Mouse (Mus musculus): Measurements from ENCODE around the gene Iqca.

Iqca gene

GRCm38 (mm10) chr1:90132402-90132801 lies 20.8 kb downstream of the Iqca start:
- DNase-seq (ENCODE audit: low spot score in 2 of 2): no peak

DNA sequence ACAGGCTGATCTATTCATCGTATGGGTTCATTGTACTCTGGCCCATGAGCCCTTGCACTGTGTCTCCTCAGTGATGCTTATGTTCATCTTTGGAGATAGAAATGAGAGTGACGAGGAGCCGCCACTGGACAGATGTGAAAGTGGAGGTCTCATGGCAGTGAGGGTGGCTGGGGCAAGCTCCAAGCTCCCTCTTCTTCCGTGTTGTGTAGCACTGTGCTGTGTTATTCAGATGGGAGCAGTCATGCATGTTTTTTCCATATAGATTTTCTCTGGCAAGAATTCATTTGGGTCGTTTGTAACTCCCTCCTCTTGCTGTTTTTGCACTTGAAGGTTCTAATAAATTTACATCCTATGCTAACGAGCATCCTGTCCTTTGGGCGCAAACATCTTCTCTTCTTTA lies 21.2 kb downstream of the Iqca start:
- no peak for DNase-seq (ENCODE audit: low spot score in 2 of 2)

DNA sequence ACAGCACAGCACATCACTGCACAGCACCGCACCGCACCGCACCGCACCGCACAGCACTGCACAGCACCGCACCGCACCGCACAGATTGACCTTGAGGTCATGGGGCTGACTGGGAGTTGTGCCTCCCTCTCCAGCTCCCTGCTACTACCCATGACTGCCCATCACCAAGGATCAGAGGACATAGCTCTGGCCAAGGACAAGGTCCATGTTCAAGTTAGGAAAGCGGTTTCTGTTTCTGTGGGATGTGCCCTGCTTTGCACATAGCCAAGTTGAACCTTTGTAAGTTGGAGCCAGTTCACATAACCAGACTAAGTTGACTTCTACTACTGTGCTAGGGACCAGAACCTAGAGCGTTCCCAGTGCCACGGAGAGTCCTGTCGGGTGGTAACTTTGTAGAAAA lies 28.6 kb downstream of the Iqca start:
- no peak for DNase-seq (ENCODE audit: low spot score in 2 of 2)

DNA sequence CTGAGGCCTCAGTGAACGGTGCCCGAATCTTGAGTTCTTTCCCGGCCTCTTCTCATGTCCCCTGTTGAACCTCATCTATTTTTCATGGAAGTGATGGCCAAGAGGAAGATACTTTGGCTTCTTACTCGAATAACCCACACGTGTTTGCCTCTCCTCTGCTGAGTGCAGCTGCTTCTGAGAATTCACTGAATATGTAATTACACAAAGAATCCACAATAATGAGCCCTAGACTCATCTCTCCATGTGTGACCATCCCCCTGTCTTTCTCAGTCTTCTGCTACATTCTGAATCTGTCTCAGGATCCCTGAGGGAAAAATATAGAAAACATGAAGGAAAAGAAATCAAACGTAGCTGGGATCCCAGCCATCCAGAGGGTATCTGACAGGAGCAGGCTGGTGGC lies 32.5 kb downstream of the Iqca start:
- DNase-seq (ENCODE audit: low spot score in 2 of 2): no peak

DNA sequence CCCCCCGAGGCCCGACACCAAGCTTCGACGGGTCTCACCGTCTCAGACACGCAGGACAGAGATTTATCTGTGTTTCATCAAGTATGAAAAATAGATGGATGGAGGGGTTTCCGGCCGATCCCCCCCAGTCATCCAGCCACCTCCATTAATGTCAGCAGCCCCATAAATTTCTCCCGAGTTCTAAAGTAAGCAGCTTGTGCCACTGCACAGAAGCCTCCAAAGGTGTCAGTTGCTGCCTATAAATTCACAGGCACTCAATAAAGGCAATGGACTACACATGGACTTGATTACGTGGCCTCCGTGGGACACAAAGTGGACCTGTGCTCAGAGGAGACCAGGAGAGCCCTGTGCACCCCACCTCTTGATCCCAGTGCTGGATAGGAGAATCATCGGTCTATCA lies 34.0 kb downstream of the Iqca start:
- no peak for DNase-seq (ENCODE audit: low spot score in 2 of 2)

DNA sequence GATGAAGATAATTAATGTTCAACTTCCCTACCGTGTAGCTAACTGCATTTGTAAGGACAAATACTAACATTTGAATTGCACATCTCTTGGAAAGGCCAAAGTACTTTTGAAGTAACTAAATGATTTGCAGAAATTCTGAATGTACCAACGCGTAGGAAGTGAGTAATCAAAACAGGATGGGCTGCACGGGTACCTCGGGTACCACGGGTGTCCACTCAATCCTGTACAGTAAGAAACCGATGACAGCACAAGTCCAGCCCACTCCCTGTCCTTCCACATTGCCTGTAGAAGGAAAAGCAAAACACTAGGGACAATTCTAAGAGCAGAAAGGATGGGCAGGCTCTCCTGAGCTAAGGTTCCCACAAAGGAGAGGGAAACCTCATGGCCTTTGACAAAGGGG lies 36.0 kb downstream of the Iqca start:
- DNase-seq (ENCODE audit: low spot score in 2 of 2): no peak

DNA sequence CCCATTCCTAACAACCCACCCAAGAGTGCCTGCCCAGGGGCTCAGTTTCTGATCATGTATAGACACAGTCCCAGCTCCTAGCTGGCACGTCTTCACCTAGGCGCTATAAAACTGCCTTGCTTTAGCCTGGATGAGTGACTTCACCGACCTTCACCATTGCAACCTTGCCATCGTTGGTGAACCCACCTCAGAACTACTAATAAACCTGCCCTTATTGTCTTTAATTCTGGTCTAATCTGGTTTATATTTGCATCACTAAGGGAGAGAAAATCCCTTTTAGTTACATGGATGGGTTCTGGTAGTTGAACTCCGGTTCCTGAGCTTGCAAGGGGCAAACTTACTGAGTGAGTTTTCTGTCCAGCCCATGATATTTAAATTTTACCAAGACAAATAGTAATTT lies 38.6 kb downstream of the Iqca start:
- DNase-seq (ENCODE audit: low spot score in 2 of 2): no peak

DNA sequence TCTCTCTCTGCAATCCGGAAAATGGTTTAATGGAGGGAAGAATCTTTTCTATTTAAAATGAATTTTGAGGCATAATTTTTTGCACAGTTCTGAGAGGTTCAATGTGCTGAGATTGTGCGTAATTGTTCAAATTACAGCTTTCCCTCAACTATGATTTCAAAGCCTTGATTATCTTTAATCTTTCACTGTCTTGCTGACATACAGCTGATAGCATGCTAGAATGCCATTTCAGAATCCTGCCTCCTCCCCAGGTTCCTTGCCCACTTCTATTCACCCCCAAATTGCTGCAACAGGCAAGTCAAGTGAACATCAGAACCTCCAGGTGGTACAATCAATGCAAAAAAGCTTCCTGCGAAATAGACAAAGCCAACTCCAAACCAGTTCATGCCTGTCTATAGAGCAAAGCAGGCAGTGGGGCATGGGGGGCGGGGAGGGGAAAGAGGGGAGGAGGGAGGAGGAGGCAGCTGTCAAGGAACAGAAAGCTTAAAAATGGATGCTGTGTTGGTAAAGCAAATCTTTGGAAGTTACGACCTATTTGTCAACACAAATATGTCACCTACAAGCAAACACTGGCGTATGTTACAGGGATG lies 39.5 kb downstream of the Iqca start:
- DNase-seq (ENCODE audit: low spot score in 2 of 2): no peak

GRCm38 (mm10) chr1:90112669-90113068 lies 40.5 kb downstream of the Iqca start:
- DNase-seq (ENCODE audit: low spot score in 2 of 2): no peak

GRCm38 (mm10) chr1:90111198-90111839 lies 41.9 kb downstream of the Iqca start:
- no peak for DNase-seq (ENCODE audit: low spot score in 2 of 2)

- no peak for DNase-seq (ENCODE audit: low spot score in 2 of 2)
Measured at GRCm38 (mm10) chr1:90103896-90104487, 49.2 kb downstream of the Iqca start.

GRCm38 (mm10) chr1:90100360-90101232 lies 52.6 kb downstream of the Iqca start:
- DNase-seq (ENCODE audit: low spot score in 2 of 2): no peak

DNA sequence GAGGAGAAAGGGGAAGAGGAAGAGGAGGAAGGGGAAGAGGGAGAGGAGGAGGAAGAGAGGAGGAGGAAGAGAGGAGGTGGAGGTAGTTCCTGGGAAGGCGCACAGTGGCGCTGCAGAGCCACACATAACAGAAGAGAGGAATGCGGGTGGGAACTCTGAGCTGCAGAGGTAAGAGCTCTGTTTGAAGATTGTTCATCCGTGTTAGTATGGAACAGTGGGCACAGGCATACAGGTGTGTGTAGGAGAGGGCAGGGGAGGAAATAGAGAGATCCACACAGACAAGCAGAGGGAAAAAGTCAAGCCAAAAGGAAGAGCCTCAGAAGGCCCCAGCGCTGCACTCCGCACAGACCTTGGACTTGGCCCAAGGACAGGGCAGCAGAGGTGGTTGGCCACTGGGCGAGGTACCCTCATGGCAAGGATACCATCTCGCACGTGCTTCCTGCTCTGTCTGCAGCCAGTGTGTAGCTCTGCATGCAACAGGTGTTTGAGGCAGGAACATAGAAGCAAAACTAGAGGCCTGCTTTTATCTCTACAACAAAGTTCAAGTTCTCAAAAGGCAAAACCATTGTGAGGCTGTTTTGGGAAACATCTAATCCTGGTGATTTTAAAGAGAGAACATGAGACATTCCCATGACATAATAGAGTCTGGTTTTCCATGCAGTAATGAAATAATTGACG lies 60.2 kb downstream of the Iqca start:
- DNase-seq (ENCODE audit: low spot score in 2 of 2): no peak

- no peak for DNase-seq (ENCODE audit: low spot score in 2 of 2)
Measured at GRCm38 (mm10) chr1:90088192-90088990, 64.8 kb downstream of the Iqca start.

DNA sequence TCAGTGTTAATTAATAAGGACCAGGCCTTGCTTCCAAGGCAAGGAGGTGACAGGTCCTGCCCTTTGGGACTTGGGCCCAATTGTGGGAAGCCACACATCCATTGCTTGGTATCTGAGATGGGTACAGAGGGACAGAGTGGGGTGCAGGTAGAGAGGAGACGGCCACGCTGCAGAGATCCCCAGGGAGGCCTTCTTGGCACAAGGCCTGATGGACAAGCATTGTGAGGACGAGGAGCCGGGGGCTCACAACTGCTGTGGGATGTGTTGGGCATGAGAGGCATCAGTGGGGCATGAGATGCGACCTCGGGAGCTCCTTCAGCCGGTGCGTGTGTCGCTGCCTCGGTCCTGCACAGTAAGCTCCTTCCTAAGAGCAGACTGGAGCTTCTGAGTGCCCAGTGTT lies 66.7 kb downstream of the Iqca start:
- DNase-seq (ENCODE audit: low spot score in 2 of 2): no peak

- DNase-seq (ENCODE audit: low spot score in 2 of 2): no peak
Measured at GRCm38 (mm10) chr1:90085526-90086157, 67.6 kb downstream of the Iqca start.

GRCm38 (mm10) chr1:90076291-90076690 lies 76.9 kb downstream of the Iqca start:
- no peak for DNase-seq (ENCODE audit: low spot score in 2 of 2)

GRCm38 (mm10) chr1:90074779-90075178 lies 78.4 kb downstream of the Iqca start:
- no peak for DNase-seq (ENCODE audit: low spot score in 2 of 2)

GRCm38 (mm10) chr1:90071812-90072580 lies 81.2 kb downstream of the Iqca start:
- DNase-seq (ENCODE audit: low spot score in 2 of 2): no peak

DNA sequence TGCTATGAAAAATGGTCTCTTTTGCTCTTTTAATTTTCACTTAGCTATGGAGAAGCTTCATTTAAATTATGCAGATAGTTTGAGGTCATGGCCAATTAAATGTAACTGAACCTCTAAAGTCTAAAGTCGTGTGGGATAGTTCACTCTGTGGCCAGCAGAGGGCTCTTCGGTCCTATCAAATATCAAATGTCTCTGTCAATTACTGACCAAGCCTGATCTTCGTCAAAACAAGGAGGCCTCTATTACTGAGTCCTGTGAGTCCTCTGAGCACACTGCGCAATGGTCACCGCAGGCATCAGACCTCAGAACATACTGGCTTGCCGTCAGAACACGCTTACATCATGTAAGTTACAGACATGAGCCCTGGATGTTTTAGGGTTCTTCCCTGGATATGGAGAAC lies 92.6 kb downstream of the Iqca start:
- DNase-seq (ENCODE audit: low spot score in 2 of 2): peak; percentile 34 to 62
